Mouse (Mus musculus) megakaryocyte, embryonic 14.5 days (primary cell): Measurements from ENCODE around the gene Adam23. TPM values are rescaled to one million over a fixed set of nuclear protein-coding genes. Genes with fewer than 3 reads are reported as not detected.

Source experiments
- H3K27me3 ChIP-seq: replicated peaks from 2 replicates; pipeline ENCODE3; 2012; ENCODE audit warnings: inconsistent platforms
- H3K36me3 ChIP-seq: replicated peaks from 2 replicates; pipeline ENCODE3; 2012; ENCODE audit warnings: low read length, inconsistent platforms, mixed read lengths
- H3K4me1 ChIP-seq: 2 replicates; pipeline ENCODE4 v1.6.1; 2012; ENCODE audit warnings: inconsistent platforms
- H3K4me3 ChIP-seq: replicated peaks from 2 replicates; pipeline ENCODE3; 2012; ENCODE audit warnings: moderate library complexity, mild to moderate bottlenecking, inconsistent platforms
- H3K9me3 ChIP-seq: 2 replicates; pipeline ENCODE4 v1.6.1; 2012; ENCODE audit warnings: inconsistent platforms
- FLI1 ChIP-seq: IDR thresholded peaks from 2 replicates; pipeline ENCODE4 v1.6.1; 2012; ENCODE audit warnings: low read length, inconsistent platforms, mixed read lengths
- GATA1 ChIP-seq: IDR thresholded peaks from 3 replicates; pipeline ENCODE4 v1.6.1; 2012; ENCODE audit warnings: mixed read lengths, low read length, inconsistent platforms, borderline replicate concordance
- polyA plus RNA-seq: library from polyadenylated mRNA; stranded (reverse); fragments of >175 nt; gene quantifications from 2 replicates; pipeline ENCODE4 v1.2.3, GENCODE M21; 2012; ENCODE audit warnings: low replicate concordance; ENCODE audit not compliant: insufficient read depth

Adam23 gene
- polyA plus RNA-seq, 1 experiment = 0.09 TPM

GRCm38 (mm10) chr1:63567031-63567430, 121.3 kb downstream of the Adam23 start:
- no peaks in the 10 kb centered on the region for H3K36me3 ChIP-seq
- TF ChIP-seq GATA1 = no peak
- no peak for TF ChIP-seq FLI1
- H3K4me3 ChIP-seq = no peak overlapping the region
- H3K27me3 ChIP-seq = no peaks in the 10 kb centered on the region
- no peaks in the 10 kb centered on the region for H3K9me3 ChIP-seq
- 0 out of 2 replicates have a peak, but pooled peaks cover 3% of the 10 kb centered on the region for H3K4me1 ChIP-seq

GRCm38 (mm10) chr1:63572229-63572628, 126.5 kb downstream of the Adam23 start:
- Histone ChIP-seq H3K27me3 (no peaks in the 10 kb centered on the region), H3K4me1 (0 out of 2 replicates have a peak, but pooled peaks cover 1% of the 10 kb centered on the region), H3K9me3 (no peaks in the 10 kb centered on the region), H3K4me3 (no peak overlapping the region), H3K36me3 (no peaks in the 10 kb centered on the region)
- TF ChIP-seq FLI1 (no peak), GATA1 (no peak)

- no peak for TF ChIP-seq GATA1
- TF ChIP-seq FLI1 = no peak
- Histone ChIP-seq H3K4me1 (no peaks in the 10 kb centered on the region), H3K27me3 (no peaks in the 10 kb centered on the region), H3K4me3 (no peak overlapping the region), H3K9me3 (no peaks in the 10 kb centered on the region), H3K36me3 (no peaks in the 10 kb centered on the region)
These were observed 127.7 kb downstream of the Adam23 start for GRCm38 (mm10) chr1:63573432-63573831.

- Histone ChIP-seq H3K4me1 (no peaks in the 10 kb centered on the region), H3K27me3 (no peaks in the 10 kb centered on the region), H3K9me3 (no peaks in the 10 kb centered on the region), H3K36me3 (no peaks in the 10 kb centered on the region), H3K4me3 (no peak overlapping the region)
- TF ChIP-seq FLI1 (no peak), GATA1 (no peak)
These were observed 128.3 kb downstream of the Adam23 start for GRCm38 (mm10) chr1:63573864-63574611.

- no peaks in the 10 kb centered on the region for H3K27me3 ChIP-seq
- H3K9me3 ChIP-seq = no peaks in the 10 kb centered on the region
- TF ChIP-seq GATA1 (no peak), FLI1 (no peak)
- H3K4me1 ChIP-seq = no peaks in the 10 kb centered on the region
- H3K4me3 ChIP-seq = no peak overlapping the region
- no peaks in the 10 kb centered on the region for H3K36me3 ChIP-seq
These were observed 131.1 kb downstream of the Adam23 start for GRCm38 (mm10) chr1:63576803-63577202.

GRCm38 (mm10) chr1:63579153-63579552, 133.5 kb downstream of the Adam23 start:
- no peaks in the 10 kb centered on the region for H3K36me3 ChIP-seq
- no peaks in the 10 kb centered on the region for H3K9me3 ChIP-seq
- H3K4me1 ChIP-seq = no peaks in the 10 kb centered on the region
- H3K4me3 ChIP-seq = no peak overlapping the region
- H3K27me3 ChIP-seq = no peaks in the 10 kb centered on the region
- TF ChIP-seq GATA1 (no peak), FLI1 (no peak)

- Histone ChIP-seq H3K36me3 (no peaks in the 10 kb centered on the region), H3K9me3 (0 out of 2 replicates have a peak, but pooled peaks cover 7% of the 10 kb centered on the region), H3K4me1 (no peaks in the 10 kb centered on the region), H3K4me3 (no peak overlapping the region), H3K27me3 (no peaks in the 10 kb centered on the region)
- no peak for TF ChIP-seq FLI1
- TF ChIP-seq GATA1 = no peak
These were observed 141.2 kb downstream of the Adam23 start for GRCm38 (mm10) chr1:63586869-63587268.

- no peak for TF ChIP-seq FLI1
- TF ChIP-seq GATA1 = no peak
- no peaks in the 10 kb centered on the region for H3K4me1 ChIP-seq
- H3K27me3 ChIP-seq = no peaks in the 10 kb centered on the region
- H3K4me3 ChIP-seq = no peak overlapping the region
- no peaks in the 10 kb centered on the region; the same call in 1 of the 2 replicates for H3K9me3 ChIP-seq
- H3K36me3 ChIP-seq = no peaks in the 10 kb centered on the region
These were observed 158.3 kb downstream of the Adam23 start for GRCm38 (mm10) chr1:63603870-63604500.

- Histone ChIP-seq H3K27me3 (peaks cover 2% of the 10 kb centered on the region), H3K4me3 (no peak overlapping the region), H3K4me1 (no peaks in the 10 kb centered on the region), H3K36me3 (no peaks in the 10 kb centered on the region), H3K9me3 (peaks cover 7% of the 10 kb centered on the region; the same call in 1 of the 2 replicates)
- no peak for TF ChIP-seq FLI1
- TF ChIP-seq GATA1 = no peak
These were observed 163.9 kb downstream of the Adam23 start for GRCm38 (mm10) chr1:63609613-63610012.

- Histone ChIP-seq H3K4me1 (no peaks in the 10 kb centered on the region), H3K27me3 (peaks cover 2% of the 10 kb centered on the region)
- TF ChIP-seq GATA1 (no peak), FLI1 (no peak)
These were observed 168.9 kb downstream of the Adam23 start for GRCm38 (mm10) chr1:63614594-63614993.

More at GRCm38 (mm10) chr1:63614594-63614993, 168.9 kb downstream of the Adam23 start:
- no peak overlapping the region for H3K4me3 ChIP-seq
- no peaks in the 10 kb centered on the region for H3K36me3 ChIP-seq
- H3K9me3 ChIP-seq = peaks cover 7% of the 10 kb centered on the region; the same call in 1 of the 2 replicates
